Mouse (Mus musculus) embryo, embryonic 9.5 days (tissue): ENCODE data around the gene Ncbp2.
"Not testable (repeated sequence)": the region's sequence is repeated elsewhere in the genome, so short reads cannot be mapped to it uniquely, and the experiment has no call there.

Source experiments
- DNase-seq: peaks from one replicate; pipeline ENCODE4 v3.0.0-alpha.2; 2017; ENCODE audit errors: extremely low spot score

The Ncbp2 gene

GRCm38 (mm10) chr16:31935091-31935979 lies 13.0 kb upstream of the Ncbp2 start:
- peak; percentile 35 for DNase-seq

- DNase-seq: no peak
These were observed 11.7 kb upstream of the Ncbp2 start for GRCm38 (mm10) chr16:31936568-31936967.

GRCm38 (mm10) chr16:31938856-31939255 lies 9.5 kb upstream of the Ncbp2 start:
- DNase-seq: no peak

- DNase-seq: no peak
These were observed 7.7 kb upstream of the Ncbp2 start for GRCm38 (mm10) chr16:31940586-31940985.

GRCm38 (mm10) chr16:31943980-31944379 lies 4.3 kb upstream of the Ncbp2 start:
- DNase-seq: peak; percentile 73

- DNase-seq: no peak
These were observed 3.5 kb upstream of the Ncbp2 start for GRCm38 (mm10) chr16:31944698-31945255.

GRCm38 (mm10) chr16:31945372-31945771 lies 2.9 kb upstream of the Ncbp2 start:
- no peak for DNase-seq

- DNase-seq: not testable (repeated sequence)
These were observed 2.3 kb upstream of the Ncbp2 start for GRCm38 (mm10) chr16:31945986-31946385.

- no peak for DNase-seq
These were observed 980 bp upstream of the Ncbp2 start for GRCm38 (mm10) chr16:31947333-31947732.

GRCm38 (mm10) chr16:31947901-31948316 lies 404 bp upstream of the Ncbp2 start:
- DNase-seq: no peak

GRCm38 (mm10) chr16:31963224-31963623 lies 14.9 kb downstream of the Ncbp2 start:
- no peak for DNase-seq

- no peak for DNase-seq
These were observed 26.9 kb downstream of the Ncbp2 start for GRCm38 (mm10) chr16:31975258-31975657.

GRCm38 (mm10) chr16:31979501-31979900 lies 31.2 kb downstream of the Ncbp2 start:
- no peak for DNase-seq

- DNase-seq: no peak
These were observed 32.6 kb downstream of the Ncbp2 start for GRCm38 (mm10) chr16:31980946-31981345.

GRCm38 (mm10) chr16:31992039-31992438 lies 43.7 kb downstream of the Ncbp2 start:
- DNase-seq: no peak

GRCm38 (mm10) chr16:31993195-31993594 lies 44.9 kb downstream of the Ncbp2 start:
- DNase-seq: no peak

- DNase-seq: no peak
These were observed 45.6 kb downstream of the Ncbp2 start for GRCm38 (mm10) chr16:31993946-31994345.

GRCm38 (mm10) chr16:31996371-31996770 lies 48.1 kb downstream of the Ncbp2 start:
- DNase-seq: no peak

- peak; percentile 91 for DNase-seq
These were observed 54.5 kb downstream of the Ncbp2 start, which contains the start of gene Senp5 for GRCm38 (mm10) chr16:32002509-32003477. Gene Senp5, minus strand, starts transcription at chr16:32003287.

- no peak for DNase-seq
These were observed 56.4 kb downstream of the Ncbp2 start for GRCm38 (mm10) chr16:32004731-32005130.

GRCm38 (mm10) chr16:32008529-32009293 lies 60.4 kb downstream of the Ncbp2 start:
- DNase-seq: no peak
